ENCODE assay signal across 8 mouse cellular contexts in genomic region chr8:72571611-72572473, GRCm38 (mm10). TPM values are rescaled to one million over a fixed set of nuclear protein-coding genes. Genes with fewer than 3 reads are reported as not detected.
DNase-seq lines count a peak whose midpoint lies in the region; ATAC-seq and TF ChIP-seq lines count a peak whose summit lies in the region.

Gene Tmem38a (plus strand): TSS chr8:72572055.

- peak within 1 kb of the TSS; percentile 77 for H3K9ac ChIP-seq in forebrain, embryonic 11.5 days (ENCODE audit: low read length)
- H3K9ac ChIP-seq in heart, embryonic 15.5 days, result peak within 1 kb of the TSS; percentile 72
- peak within 1 kb of the TSS; percentile 76 for H3K9ac ChIP-seq in liver, embryonic 16.5 days (ENCODE audit: low read depth, low read length)
- peak within 1 kb of the TSS; percentile 82 for H3K9ac ChIP-seq in neural tube, embryonic 13.5 days

- peak; percentile 37 for ATAC-seq in forebrain, embryonic 11.5 days (replicated peaks; ENCODE audit: low FRiP score)
- peak; percentile 51 for ATAC-seq in heart, embryonic 15.5 days (replicated peaks; ENCODE audit: insufficient number of reproducible peaks, insufficient read depth, low FRiP score, low read depth)
- no peak for ATAC-seq in liver, embryonic 16.5 days (ENCODE audit: low read depth)
- ATAC-seq in neural tube, embryonic 13.5 days (ENCODE audit: low read depth), result peak; percentile 16

- H3K36me3 ChIP-seq in forebrain, embryonic 11.5 days (ENCODE audit: control insufficient read depth, insufficient read depth, low read length), result no peaks in the 10 kb centered on the region; the same call in 1 of the 2 replicates
- H3K36me3 ChIP-seq in heart, embryonic 15.5 days, result peaks cover 25% of the 10 kb centered on the region
- H3K36me3 ChIP-seq in liver, embryonic 16.5 days (ENCODE audit: control insufficient read depth, insufficient read depth), result peaks cover 23% of the 10 kb centered on the region
- peaks cover 26% of the 10 kb centered on the region for H3K36me3 ChIP-seq in neural tube, embryonic 13.5 days
- H3K36me3 ChIP-seq in testis, adult 2 months (ENCODE audit: control insufficient read depth, insufficient read depth, low read length), result peaks cover 3% of the 10 kb centered on the region

- no peaks in the 10 kb centered on the region for H3K9me3 ChIP-seq in forebrain, embryonic 11.5 days (ENCODE audit: control insufficient read depth, low read length)
- H3K9me3 ChIP-seq in heart, embryonic 15.5 days (replicated peaks), result no peaks in the 10 kb centered on the region
- no peaks in the 10 kb centered on the region for H3K9me3 ChIP-seq in liver, embryonic 16.5 days (replicated peaks; ENCODE audit: control insufficient read depth, low read length)
- no peaks in the 10 kb centered on the region for H3K9me3 ChIP-seq in neural tube, embryonic 13.5 days

- peak within 1 kb of the TSS; percentile 55 for H3K4me3 ChIP-seq in forebrain, embryonic 11.5 days (ENCODE audit: low read depth, low read length)
- H3K4me3 ChIP-seq in heart, embryonic 15.5 days, result peak within 1 kb of the TSS; percentile 62
- H3K4me3 ChIP-seq in liver, embryonic 16.5 days (ENCODE audit: low read depth, low read length), result peak within 1 kb of the TSS; percentile 82
- peak within 1 kb of the TSS; percentile 74 for H3K4me3 ChIP-seq in neural tube, embryonic 13.5 days
- H3K4me3 ChIP-seq in testis, adult 2 months (ENCODE audit: control insufficient read depth, low read depth, low read length), result peak within 1 kb of the TSS; percentile 94

- peaks cover 6% of the 10 kb centered on the region; the same call in 1 of the 2 replicates for H3K4me1 ChIP-seq in forebrain, embryonic 11.5 days (replicated peaks; ENCODE audit: control insufficient read depth, insufficient read depth, low read length)
- peaks cover 26% of the 10 kb centered on the region for H3K4me1 ChIP-seq in heart, embryonic 15.5 days (replicated peaks)
- peaks cover 27% of the 10 kb centered on the region for H3K4me1 ChIP-seq in liver, embryonic 16.5 days (ENCODE audit: control insufficient read depth, low read depth, low read length)
- peaks cover 42% of the 10 kb centered on the region for H3K4me1 ChIP-seq in neural tube, embryonic 13.5 days (replicated peaks)
- peaks cover 21% of the 10 kb centered on the region for H3K4me1 ChIP-seq in testis, adult 2 months (ENCODE audit: control insufficient read depth, insufficient read depth, low read length)

- WGBS in forebrain, embryonic 11.5 days, result under 1% methylated on average over 45 of the region's 45 CpGs
- under 1% methylated on average over 43 of the region's 45 CpGs for WGBS in heart, embryonic 15.5 days
- WGBS in liver, embryonic 16.5 days (ENCODE audit: insufficient replicate concordance), result under 1% methylated on average over 44 of the region's 45 CpGs
- under 1% methylated on average over 45 of the region's 45 CpGs for WGBS in neural tube, embryonic 13.5 days

- peak within 1 kb of the TSS; percentile 98 for H3K4me2 ChIP-seq in forebrain, embryonic 11.5 days (ENCODE audit: low read depth, low read length, severe bottlenecking)
- peak within 1 kb of the TSS; percentile 70 for H3K4me2 ChIP-seq in heart, embryonic 15.5 days
- peak within 1 kb of the TSS; percentile 98 for H3K4me2 ChIP-seq in liver, embryonic 16.5 days (ENCODE audit: low read depth, low read length)
- H3K4me2 ChIP-seq in neural tube, embryonic 13.5 days, result peak within 1 kb of the TSS; percentile 97

- no peaks in the 10 kb centered on the region for H3K27me3 ChIP-seq in forebrain, embryonic 11.5 days (ENCODE audit: control insufficient read depth, insufficient read depth, low read length)
- H3K27me3 ChIP-seq in heart, embryonic 15.5 days, result no peaks in the 10 kb centered on the region
- no peaks in the 10 kb centered on the region; the same call in 1 of the 2 replicates for H3K27me3 ChIP-seq in liver, embryonic 16.5 days (ENCODE audit: control insufficient read depth, insufficient read depth, low read depth, low read length)
- H3K27me3 ChIP-seq in neural tube, embryonic 13.5 days, result no peaks in the 10 kb centered on the region
- no peaks in the 10 kb centered on the region for H3K27me3 ChIP-seq in testis, adult 2 months (ENCODE audit: control insufficient read depth, insufficient read depth, low read length)

- DNase-seq in CD8-positive naive resting alpha-beta T cell, adult 2 months (ENCODE audit: low read depth in 2 of 2, low spot score in 2 of 2), result peak; percentile 48 to 60
- DNase-seq in c-Kit-positive CD71-negative TER-119-negative erythroid progenitor cells, embryonic 14.5 days (ENCODE audit: low read depth), result peak; percentile 49
- peak; percentile 86 for DNase-seq in forebrain, embryonic 11.5 days (ENCODE audit: low spot score)
- DNase-seq in kidney, postnatal 36 days, result peak; percentile 74 to 88

- TF ChIP-seq POLR2A in testis, adult 2 months (IDR thresholded peaks at IDR 0.05; ENCODE audit: control insufficient read depth, low read depth, low read length), result 0 out of 2 replicates have a peak, but pooled peaks have one; percentile 2

- peak within 1 kb of the TSS; percentile 71 for H3K27ac ChIP-seq in forebrain, embryonic 11.5 days (ENCODE audit: low read depth, low read length)
- H3K27ac ChIP-seq in heart, embryonic 15.5 days, result peak within 1 kb of the TSS; percentile 97
- H3K27ac ChIP-seq in liver, embryonic 16.5 days (ENCODE audit: low read length), result peak within 1 kb of the TSS; percentile 88
- peak within 1 kb of the TSS; percentile 91 for H3K27ac ChIP-seq in neural tube, embryonic 13.5 days (replicated peaks)
- H3K27ac ChIP-seq in testis, adult 2 months (ENCODE audit: control insufficient read depth, insufficient read depth, low read depth, low read length), result peak within 1 kb of the TSS; percentile 96

- TF ChIP-seq CTCF in testis, adult 2 months (IDR thresholded peaks at IDR 0.05; ENCODE audit: control insufficient read depth, insufficient read depth, insufficient replicate concordance, low read depth, low read length), result no peak

RNA-seq across cellular contexts. Expression of gene Tmem38a, which starts in this region (rescaled TPM):
- 8.9 and 9.7 TPM in 2 replicates for polyA plus RNA-seq in forebrain, embryonic 11.5 days (2014; fragmentation: Nextera tagmentation; extraction: Ambion mirVana)
- polyA plus RNA-seq in heart, embryonic 15.5 days (2015; fragmentation: Nextera tagmentation; extraction: Ambion mirVana), result 87.4 and 91.5 TPM in 2 replicates
- 2.6 and 4.5 TPM in 2 replicates for polyA plus RNA-seq in liver, embryonic 16.5 days (2015; fragmentation: Nextera tagmentation; extraction: Ambion mirVana)
- polyA plus RNA-seq in neural tube, embryonic 13.5 days (2015; fragmentation: Nextera tagmentation; extraction: Ambion mirVana), result 23.9 and 24.6 TPM in 2 replicates
- 2.6 and 3.1 TPM in 2 replicates for polyA plus RNA-seq in testis, adult 2 months (2012; rRNA removed)
